Mouse (Mus musculus) cerebellum, postnatal 10 days (tissue): ENCODE measurements around the gene Krtap28-13.

Experiments used
- DNase-seq, 2 experiments: peaks; one replicate each; pipeline ENCODE4 v3.0.0; 2021; ENCODE audit warnings: mixed read lengths in 2 of 2

Krtap28-13 gene

GRCm38 (mm10) chr1:83060643-83061042 is at the start of gene Krtap28-13:
Gene Krtap28-13, plus strand, starts transcription at chr1:83060930.
- no peak for DNase-seq

- no peak for DNase-seq
Observed at GRCm38 (mm10) chr1:83014477-83014876, 46.3 kb upstream of the Krtap28-13 start.

- DNase-seq: no peak
Observed at GRCm38 (mm10) chr1:83015329-83015879, 45.3 kb upstream of the Krtap28-13 start.

GRCm38 (mm10) chr1:83016556-83016955 is 44.2 kb upstream of the Krtap28-13 start:
- no peak for DNase-seq

GRCm38 (mm10) chr1:83031950-83032349 is 28.8 kb upstream of the Krtap28-13 start:
- no peak for DNase-seq

GRCm38 (mm10) chr1:83032508-83032907 is 28.2 kb upstream of the Krtap28-13 start:
- no peak for DNase-seq

GRCm38 (mm10) chr1:83034509-83034908 is 26.2 kb upstream of the Krtap28-13 start:
- no peak for DNase-seq

- no peak for DNase-seq
Observed at GRCm38 (mm10) chr1:83036892-83037667, 23.6 kb upstream of the Krtap28-13 start.

- peak; percentile 46 to 51 for DNase-seq
Observed at GRCm38 (mm10) chr1:83038109-83038672, 22.5 kb upstream of the Krtap28-13 start, which contains the start of gene Slc19a3. Gene Slc19a3, minus strand, starts transcription at chr1:83038448.

- DNase-seq: no peak
Observed at GRCm38 (mm10) chr1:83039080-83039479, 21.6 kb upstream of the Krtap28-13 start.

GRCm38 (mm10) chr1:83042380-83042779 is 18.4 kb upstream of the Krtap28-13 start, which contains the start of gene Krtap28-10:
Gene Krtap28-10, minus strand, starts transcription at chr1:83042480.
- DNase-seq: no peak

- no peak for DNase-seq
Observed at GRCm38 (mm10) chr1:83044882-83045427, 15.8 kb upstream of the Krtap28-13 start, which contains the start of gene Gm47969. Gene Gm47969, plus strand, starts transcription at chr1:83044932.

- DNase-seq: no peak
Observed at GRCm38 (mm10) chr1:83058481-83058880, 2.2 kb upstream of the Krtap28-13 start.

- DNase-seq: no peak
Observed at GRCm38 (mm10) chr1:83059278-83059677, 1.5 kb upstream of the Krtap28-13 start, which contains the start of gene A030005K14Rik. Gene A030005K14Rik, minus strand, starts transcription at chr1:83059378.

- DNase-seq: peak; percentile 33 to 56
Observed at GRCm38 (mm10) chr1:83064851-83065250, 4.1 kb downstream of the Krtap28-13 start.

- DNase-seq: no peak
Observed at GRCm38 (mm10) chr1:83066577-83066976, 5.8 kb downstream of the Krtap28-13 start.

GRCm38 (mm10) chr1:83067205-83067604 is 6.5 kb downstream of the Krtap28-13 start:
- DNase-seq: peak; percentile 34 to 52

GRCm38 (mm10) chr1:83075526-83076189 is 14.9 kb downstream of the Krtap28-13 start:
- no peak for DNase-seq

GRCm38 (mm10) chr1:83076190-83076917 is 15.6 kb downstream of the Krtap28-13 start:
- DNase-seq: peak; percentile 63 to 72

- no peak for DNase-seq
Observed at GRCm38 (mm10) chr1:83077016-83077415, 16.3 kb downstream of the Krtap28-13 start.

GRCm38 (mm10) chr1:83084790-83085189 is 24.1 kb downstream of the Krtap28-13 start:
- no peak for DNase-seq

- DNase-seq: no peak
Observed at GRCm38 (mm10) chr1:83091268-83091667, 30.5 kb downstream of the Krtap28-13 start.
